Mouse (Mus musculus) liver, embryonic 16.5 days (tissue): ENCODE data around the gene Smad3. TPM values are rescaled to one million over a fixed set of nuclear protein-coding genes. Genes with fewer than 3 reads are reported as not detected.

Experiments used
- ATAC-seq: fragments of 200-750 bp; cut with Nextera tagmentation; 2 replicates; pipeline ENCODE4 v1.8.0; 2017; ENCODE audit warnings: low read depth, mild to moderate bottlenecking, moderate number of reproducible peaks, moderate library complexity
- H3K27ac ChIP-seq: fragments of 300-500 bp; sonication (generic); 2 replicates; pipeline ENCODE4 v1.5.1; 2014; ENCODE audit warnings: mild to moderate bottlenecking, low read length
- H3K27me3 ChIP-seq: fragments of 300-500 bp; sonication (generic); 2 replicates; pipeline ENCODE4 v1.6.1; 2014; ENCODE audit warnings: low read depth, low read length, mixed read lengths; ENCODE audit not compliant: control insufficient read depth, insufficient read depth
- H3K36me3 ChIP-seq: fragments of 300-500 bp; sonication (generic); 2 replicates; pipeline ENCODE4 v1.6.1; 2014; ENCODE audit warnings: mild to moderate bottlenecking; ENCODE audit not compliant: control insufficient read depth, insufficient read depth
- H3K4me1 ChIP-seq: fragments of 300-500 bp; sonication (generic); 2 replicates; pipeline ENCODE4 v1.6.1; 2014; ENCODE audit warnings: low read depth, low read length, mixed read lengths; ENCODE audit not compliant: control insufficient read depth
- H3K4me2 ChIP-seq: fragments of 300-500 bp; sonication (generic); 2 replicates; pipeline ENCODE4 v1.6.1; 2014; ENCODE audit warnings: low read depth, low read length, mixed read lengths
- H3K4me3 ChIP-seq: fragments of 300-500 bp; sonication (generic); 2 replicates; pipeline ENCODE4 v1.5.1; 2014; ENCODE audit warnings: low read depth, mild to moderate bottlenecking, low read length
- H3K9ac ChIP-seq: fragments of 300-500 bp; sonication (generic); 2 replicates; pipeline ENCODE4 v1.6.1; 2014; ENCODE audit warnings: low read depth, low read length
- H3K9me3 ChIP-seq: fragments of 300-500 bp; sonication (generic); replicated peaks from 2 replicates; pipeline ENCODE4 v1.6.1; 2016; ENCODE audit warnings: low read length; ENCODE audit not compliant: control insufficient read depth
- WGBS: fragments of 180-500 bp; shearing (Covaris S2); extraction: QIAGEN DNeasy Blood & Tissue Kit; methylation state at CpG from one replicate; pipeline ENCODE4 v1.1.7; 2014; ENCODE audit not compliant: insufficient replicate concordance; 5-methylcytosine and 5-hydroxymethylcytosine counted together
- polyA plus RNA-seq: library from polyadenylated mRNA; unstranded; fragments of >200 nt; fragmentation: Nextera tagmentation; extraction: Ambion mirVana; gene quantifications from 2 replicates; pipeline ENCODE4 v1.2.1, GENCODE M21; 2015

The Smad3 gene
- polyA plus RNA-seq, 1 experiment from 2014 or later, result 2.7 TPM

DNA sequence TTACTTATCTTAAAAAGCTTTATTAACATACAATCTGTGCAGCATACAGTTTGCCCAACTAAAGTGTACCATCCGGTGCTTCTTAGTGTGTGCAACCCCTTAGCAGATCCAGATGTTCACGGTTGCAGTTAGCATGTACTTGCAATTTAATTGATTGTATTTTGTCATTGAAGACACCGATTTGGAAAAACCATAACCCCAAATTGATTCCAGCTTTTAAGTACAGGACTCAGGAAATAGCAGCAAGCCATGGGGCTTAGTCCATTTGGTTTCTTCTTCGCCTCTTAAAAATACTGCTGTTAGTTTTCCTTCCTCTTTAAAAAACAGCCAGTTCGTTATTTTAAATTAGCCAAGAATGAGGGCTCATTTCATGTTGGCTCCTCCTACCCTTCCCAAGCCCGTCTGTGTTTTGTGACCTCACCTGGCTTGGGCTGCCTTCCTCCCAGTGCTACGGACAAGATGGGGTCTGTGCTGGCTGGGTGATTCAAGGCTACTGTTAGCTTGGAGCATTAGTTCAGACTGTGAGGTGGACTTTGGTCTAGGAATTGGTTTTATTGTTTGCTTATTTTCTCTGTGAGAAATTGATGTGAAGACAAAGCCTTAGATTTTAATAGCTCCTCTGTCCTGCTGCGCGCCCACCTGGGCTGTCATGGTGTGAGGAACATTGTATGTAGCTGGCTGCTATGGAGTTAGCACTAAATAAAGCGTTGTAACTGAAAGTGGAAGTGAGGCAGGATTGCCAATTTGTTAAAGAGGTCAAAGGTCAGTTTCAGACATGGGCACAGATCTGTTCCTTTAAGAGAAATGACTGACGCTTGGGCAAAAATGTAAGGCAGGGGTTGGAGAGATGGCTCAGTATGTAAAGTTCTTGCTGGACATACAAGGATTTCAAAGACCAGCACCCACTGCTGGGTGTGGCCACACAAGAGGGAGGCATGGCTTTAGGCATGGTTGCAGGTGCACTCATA, 143.5 kb downstream of the Smad3 start:
- peaks cover 4% of the 10 kb centered on the region; the same call in 1 of the 2 replicates for H3K4me1 ChIP-seq
- no peaks in the 10 kb centered on the region for H3K27me3 ChIP-seq
- no peak for ATAC-seq
- no peak overlapping the region for H3K9ac ChIP-seq
- WGBS, result 57% methylated on average over 11 of the region's 11 CpGs
- 0 out of 2 replicates have a peak overlapping the region, but pooled peaks have one; percentile 10 for H3K4me2 ChIP-seq
- H3K4me3 ChIP-seq, result no peak overlapping the region
- peaks cover 13% of the 10 kb centered on the region for H3K36me3 ChIP-seq
- no peaks in the 10 kb centered on the region for H3K9me3 ChIP-seq
- peak overlapping the region; percentile 10; the same call in 1 of the 2 replicates for H3K27ac ChIP-seq

DNA sequence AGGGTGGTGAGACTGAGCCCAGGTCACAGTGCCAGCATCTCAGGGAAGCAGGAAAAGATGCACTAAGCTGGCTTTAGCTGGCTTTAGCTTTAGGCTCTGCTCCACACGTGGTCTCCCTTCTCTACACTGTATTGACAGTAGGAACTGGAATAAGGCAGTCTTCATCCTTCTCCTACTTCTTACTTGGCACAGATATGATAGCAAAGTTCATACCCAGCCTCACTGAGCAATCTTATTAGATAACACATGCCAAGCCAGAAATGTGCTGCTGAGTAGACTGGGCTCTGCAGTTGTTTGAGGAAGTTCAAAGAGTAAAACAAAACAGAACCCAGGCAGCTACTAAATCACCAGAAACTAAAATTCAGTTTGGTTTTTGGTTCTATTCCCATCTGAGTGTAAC, 144.2 kb downstream of the Smad3 start:
- no peak for ATAC-seq
- peaks cover 11% of the 10 kb centered on the region for H3K36me3 ChIP-seq
- no peak overlapping the region for H3K4me2 ChIP-seq
- H3K4me3 ChIP-seq, result no peak overlapping the region
- H3K27me3 ChIP-seq, result no peaks in the 10 kb centered on the region
- H3K9ac ChIP-seq, result no peak overlapping the region
- peaks cover 4% of the 10 kb centered on the region; the same call in 1 of the 2 replicates for H3K4me1 ChIP-seq
- WGBS, result 17% methylated on average over 1 of the region's 1 CpGs
- H3K27ac ChIP-seq, result no peak overlapping the region
- no peaks in the 10 kb centered on the region for H3K9me3 ChIP-seq

DNA sequence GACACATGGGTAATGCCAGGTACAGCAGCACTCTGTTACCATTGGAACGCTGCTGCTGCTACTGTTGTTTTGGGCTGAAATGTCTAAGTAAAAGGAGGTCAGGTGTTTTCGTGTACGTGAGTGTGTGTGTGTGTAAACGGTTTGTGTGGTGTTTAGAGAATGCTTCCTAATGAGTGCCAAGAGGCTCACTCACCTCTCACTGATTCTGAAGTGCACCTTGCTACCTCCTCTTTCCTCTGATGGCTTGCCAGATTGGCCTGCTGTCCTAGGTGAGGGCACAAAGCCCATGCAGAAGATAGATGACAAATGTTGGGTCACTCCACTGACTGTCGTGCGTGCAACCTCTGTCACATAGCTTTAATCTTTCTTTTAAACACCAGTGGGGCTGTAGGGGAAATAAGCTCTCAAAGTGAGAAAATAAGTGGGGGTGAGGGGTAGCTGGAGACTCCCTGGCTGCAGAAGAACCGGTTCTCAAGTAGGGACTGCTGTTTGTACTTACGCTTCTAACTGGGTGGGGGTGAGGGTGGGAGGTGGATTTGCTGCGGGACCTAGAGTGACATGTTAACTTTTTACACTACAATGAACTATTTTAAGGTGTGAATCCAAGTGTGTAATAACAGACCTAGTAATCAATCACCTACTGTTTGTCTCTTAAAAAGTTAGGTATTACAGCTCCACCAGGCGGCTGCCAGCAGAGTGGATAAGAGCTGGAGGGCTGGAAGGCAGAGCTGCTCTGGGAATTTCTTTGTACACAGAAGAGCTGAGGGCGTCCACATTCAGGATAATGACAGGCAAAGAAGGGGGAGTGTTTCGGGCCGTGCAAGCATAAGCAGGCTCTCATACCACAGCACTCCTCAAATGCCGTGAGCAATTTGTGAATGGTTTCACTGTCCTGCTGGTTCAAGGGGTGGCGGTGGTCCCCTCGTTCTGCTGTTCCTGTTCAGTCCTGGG, 145.0 kb downstream of the Smad3 start:
- 58% methylated on average over 16 of the region's 16 CpGs for WGBS
- no peak for ATAC-seq
- no peaks in the 10 kb centered on the region for H3K27me3 ChIP-seq

DNA sequence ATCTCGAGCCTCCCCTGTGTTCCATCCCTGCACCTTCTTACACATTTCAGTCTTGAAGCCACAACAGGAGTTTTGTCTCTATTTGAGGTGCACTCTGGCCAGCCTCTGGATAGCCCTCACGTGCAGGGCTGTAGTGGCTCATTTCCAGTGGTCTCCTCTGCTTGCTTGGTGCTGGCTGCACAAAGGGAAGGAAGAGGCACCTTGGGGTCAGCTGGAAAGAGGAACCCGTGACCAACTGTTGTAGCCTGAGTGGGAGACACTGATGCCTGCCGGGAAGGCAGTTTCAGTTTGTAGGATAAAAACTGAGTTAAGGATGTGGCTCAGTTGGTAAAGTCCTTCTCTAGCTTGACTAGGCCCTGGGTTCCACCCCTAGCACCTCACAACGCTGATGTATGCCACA, 145.8 kb downstream of the Smad3 start:
- 23% methylated on average over 5 of the region's 5 CpGs for WGBS
- H3K27ac ChIP-seq, result peak overlapping the region; percentile 50
- H3K4me2 ChIP-seq, result peak overlapping the region; percentile 17; the same call in 1 of the 2 replicates
- peak; percentile 54 for ATAC-seq
- H3K9ac ChIP-seq, result no peak overlapping the region
- no peak overlapping the region for H3K4me3 ChIP-seq
- no peaks in the 10 kb centered on the region for H3K9me3 ChIP-seq
- peaks cover 2% of the 10 kb centered on the region; the same call in 1 of the 2 replicates for H3K36me3 ChIP-seq
- H3K4me1 ChIP-seq, result peaks cover 4% of the 10 kb centered on the region; the same call in 1 of the 2 replicates
- H3K27me3 ChIP-seq, result no peaks in the 10 kb centered on the region

More for the DNA sequence above, 145.0 kb downstream of the Smad3 start:
- peaks cover 4% of the 10 kb centered on the region; the same call in 1 of the 2 replicates for H3K4me1 ChIP-seq
- H3K9me3 ChIP-seq, result no peaks in the 10 kb centered on the region
- peak overlapping the region; percentile 15; the same call in 1 of the 2 replicates for H3K27ac ChIP-seq
- H3K4me3 ChIP-seq, result no peak overlapping the region
- no peak overlapping the region for H3K4me2 ChIP-seq
- no peak overlapping the region for H3K9ac ChIP-seq
- H3K36me3 ChIP-seq, result peaks cover 7% of the 10 kb centered on the region

DNA sequence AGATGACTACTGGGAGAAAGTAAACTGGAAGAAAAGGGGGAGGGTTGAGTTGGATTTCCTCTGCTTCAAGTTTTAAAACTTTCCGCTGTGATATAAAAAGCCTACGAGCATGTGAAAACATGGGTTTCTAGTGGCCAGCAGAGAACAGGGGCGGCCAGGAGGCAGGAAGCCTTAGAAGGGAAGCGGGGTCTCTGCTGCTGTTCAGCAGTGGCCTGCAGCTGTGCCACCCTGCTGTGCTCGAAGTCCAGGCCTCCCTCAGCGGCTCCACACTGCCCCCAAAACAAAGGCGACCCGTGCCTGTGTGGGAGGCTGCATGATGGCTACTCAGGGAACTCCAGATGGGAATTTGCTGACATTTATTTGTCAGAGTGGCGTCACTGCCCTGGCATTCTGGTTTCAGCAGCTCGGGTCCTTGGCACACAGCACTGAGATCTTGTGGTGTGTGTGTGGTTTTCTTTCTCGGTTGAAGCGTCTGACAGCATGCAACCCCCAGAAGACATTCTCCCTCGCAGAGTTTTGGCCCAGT, 146.9 kb downstream of the Smad3 start:
- Histone ChIP-seq H3K4me3 (no peak overlapping the region), H3K4me2 (no peak overlapping the region), H3K4me1 (peaks cover 4% of the 10 kb centered on the region; the same call in 1 of the 2 replicates), H3K9me3 (no peaks in the 10 kb centered on the region), H3K36me3 (no peaks in the 10 kb centered on the region), H3K27me3 (no peaks in the 10 kb centered on the region), H3K9ac (no peak overlapping the region), H3K27ac (peak overlapping the region; percentile 50; the same call in 1 of the 2 replicates)
- WGBS, result 24% methylated on average over 13 of the region's 13 CpGs
- ATAC-seq, result no peak

DNA sequence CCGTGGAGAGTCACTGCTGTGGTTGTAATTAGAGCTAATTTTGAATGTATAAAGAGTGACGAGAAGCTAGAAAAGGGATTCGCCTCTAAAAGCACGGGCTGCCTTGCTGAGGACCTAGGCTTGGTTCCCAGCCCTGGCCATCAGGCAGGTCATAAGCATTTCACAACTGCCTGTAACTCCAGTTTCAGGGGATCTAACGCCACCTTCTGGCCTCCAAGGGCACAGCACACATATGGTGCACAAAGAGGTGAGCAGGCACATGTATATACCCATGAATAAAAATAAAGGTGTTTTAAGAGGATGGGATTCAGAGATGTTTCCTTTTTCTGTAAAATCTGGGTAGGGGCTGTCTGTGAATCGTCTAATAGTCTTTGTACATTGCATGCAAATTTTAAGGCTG, 147.6 kb downstream of the Smad3 start:
- peaks cover 4% of the 10 kb centered on the region; the same call in 1 of the 2 replicates for H3K4me1 ChIP-seq
- no peaks in the 10 kb centered on the region for H3K9me3 ChIP-seq
- no peaks in the 10 kb centered on the region for H3K27me3 ChIP-seq
- WGBS, result 75% methylated on average over 6 of the region's 6 CpGs
- no peaks in the 10 kb centered on the region for H3K36me3 ChIP-seq
- no peak overlapping the region for H3K4me3 ChIP-seq
- no peak overlapping the region for H3K4me2 ChIP-seq
- H3K9ac ChIP-seq, result no peak overlapping the region
- H3K27ac ChIP-seq, result no peak overlapping the region
- ATAC-seq, result no peak

DNA sequence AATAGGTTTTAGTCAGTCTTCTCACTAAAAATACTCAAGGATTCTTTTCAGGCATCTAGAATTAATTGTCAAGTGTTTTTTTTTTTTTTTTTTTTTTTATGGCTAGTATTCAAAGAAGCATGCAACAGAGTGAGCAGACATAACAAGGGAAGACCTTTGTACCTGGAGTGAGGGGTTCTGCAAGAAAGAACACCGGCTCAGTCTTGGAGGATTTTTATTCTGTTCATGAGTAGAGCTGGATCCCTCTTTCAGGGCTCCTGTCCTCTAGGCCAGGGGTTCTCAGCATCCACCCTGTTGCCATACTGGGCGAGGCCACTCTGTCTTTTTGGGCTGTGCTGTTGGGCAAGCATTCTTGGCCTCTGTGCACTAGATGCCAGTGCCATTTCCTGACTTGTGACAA, 148.0 kb downstream of the Smad3 start:
- ATAC-seq, result no peak
- WGBS, result 83% methylated on average over 2 of the region's 2 CpGs
- Histone ChIP-seq H3K4me1 (peaks cover 4% of the 10 kb centered on the region; the same call in 1 of the 2 replicates), H3K27ac (no peak overlapping the region), H3K9me3 (no peaks in the 10 kb centered on the region), H3K36me3 (no peaks in the 10 kb centered on the region), H3K4me2 (no peak overlapping the region), H3K4me3 (no peak overlapping the region), H3K9ac (no peak overlapping the region), H3K27me3 (no peaks in the 10 kb centered on the region)

DNA sequence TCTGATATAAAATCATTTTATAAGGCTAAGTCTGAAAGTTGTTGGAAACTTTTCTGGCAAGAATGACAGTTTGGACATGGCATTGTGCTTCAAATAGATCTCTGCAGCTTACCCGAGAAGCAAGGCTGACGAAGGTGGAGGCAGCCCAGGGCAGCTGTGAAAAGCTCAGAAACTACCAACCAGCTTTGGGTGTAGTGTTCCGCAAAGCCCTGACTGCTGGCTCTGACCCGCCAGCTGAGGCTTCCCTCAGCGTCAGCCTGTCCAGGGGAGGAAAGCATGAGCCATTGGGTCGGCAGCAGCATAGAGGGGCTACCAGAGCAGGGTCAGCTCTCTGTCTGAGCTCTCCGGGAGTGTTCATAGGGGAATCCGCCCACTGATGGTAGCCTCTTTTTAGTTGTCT, 148.5 kb downstream of the Smad3 start:
- Histone ChIP-seq H3K4me1 (peaks cover 6% of the 10 kb centered on the region), H3K9me3 (no peaks in the 10 kb centered on the region), H3K27me3 (no peaks in the 10 kb centered on the region), H3K27ac (no peak overlapping the region), H3K4me3 (no peak overlapping the region), H3K36me3 (no peaks in the 10 kb centered on the region), H3K9ac (no peak overlapping the region), H3K4me2 (no peak overlapping the region)
- no peak for ATAC-seq
- WGBS, result 77% methylated on average over 8 of the region's 8 CpGs
